Mouse (Mus musculus) thymus, postnatal 36 days (tissue): Measurements from ENCODE around the gene Dvl2.

Experiments used
- DNase-seq, 2 experiments: peaks; one replicate each; pipeline ENCODE4 v3.0.0; 2022; ENCODE audit warnings: mixed read lengths in 2 of 2

The Dvl2 gene

GRCm38 (mm10) chr11:70029130-70029801 is 28.9 kb downstream of the Dvl2 start:
- DNase-seq, result peak; percentile 60 to 77

DNA sequence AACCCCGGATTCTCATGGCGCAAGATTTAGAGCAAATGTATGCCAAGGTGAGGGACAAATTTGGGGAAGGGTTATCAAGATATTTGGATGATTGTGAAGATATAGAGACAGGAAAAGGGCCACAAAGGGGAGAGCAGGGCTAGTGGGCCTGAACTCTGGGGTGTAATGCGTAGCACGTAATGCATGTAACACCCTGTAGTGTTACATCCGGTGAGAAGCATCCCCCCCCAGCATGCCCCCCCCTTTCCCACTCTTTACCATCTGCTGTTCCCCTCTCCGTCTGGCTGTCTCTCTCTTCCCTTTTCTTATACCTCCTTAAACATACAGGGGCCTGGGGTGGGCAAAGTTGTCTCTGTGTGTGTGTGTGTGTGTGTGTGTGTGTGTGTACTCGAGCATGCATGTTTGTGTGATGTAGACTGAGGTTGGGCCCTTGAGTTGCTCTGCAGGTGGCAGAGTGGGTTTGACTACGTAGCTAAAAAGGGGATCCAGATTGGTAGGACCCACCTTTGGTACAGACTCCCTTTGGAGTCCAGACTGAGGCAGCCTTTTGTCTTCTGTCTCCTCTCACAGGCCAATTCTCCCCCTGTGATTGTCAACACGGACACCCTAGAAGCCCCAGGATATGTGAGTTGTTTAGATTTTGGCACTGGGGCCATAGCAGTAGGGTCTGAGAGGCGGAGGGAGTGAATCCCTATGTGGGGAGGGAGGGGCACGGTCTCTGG is 29.6 kb downstream of the Dvl2 start:
- no peak for DNase-seq

- DNase-seq, result no peak
Observed at GRCm38 (mm10) chr11:70030651-70031320, 30.4 kb downstream of the Dvl2 start.

GRCm38 (mm10) chr11:70031321-70031670 is 30.9 kb downstream of the Dvl2 start:
- no peak for DNase-seq

DNA sequence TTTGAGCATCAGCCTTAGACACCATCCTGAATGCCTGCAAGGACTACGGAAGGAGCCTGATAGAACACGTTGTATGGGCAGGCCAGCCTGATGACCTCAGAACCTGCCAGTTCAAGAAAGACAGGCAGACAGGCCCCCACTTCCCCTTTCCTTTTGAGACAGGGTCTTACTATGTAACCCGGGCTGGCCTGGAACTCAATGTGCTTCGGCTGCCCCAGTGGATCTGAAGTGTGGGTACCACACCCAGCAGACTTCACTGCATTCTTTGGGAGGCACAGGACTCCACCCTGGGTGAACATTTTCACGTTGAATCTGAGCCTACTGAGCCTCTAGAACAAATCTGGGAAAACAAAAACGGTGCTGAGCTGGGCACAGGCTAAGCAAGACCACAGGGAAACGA is 37.8 kb downstream of the Dvl2 start:
- no peak for DNase-seq

GRCm38 (mm10) chr11:70039631-70040030 is 39.2 kb downstream of the Dvl2 start:
- DNase-seq, result no peak

- DNase-seq, result no peak
Observed at GRCm38 (mm10) chr11:70040184-70040583, 39.8 kb downstream of the Dvl2 start.

DNA sequence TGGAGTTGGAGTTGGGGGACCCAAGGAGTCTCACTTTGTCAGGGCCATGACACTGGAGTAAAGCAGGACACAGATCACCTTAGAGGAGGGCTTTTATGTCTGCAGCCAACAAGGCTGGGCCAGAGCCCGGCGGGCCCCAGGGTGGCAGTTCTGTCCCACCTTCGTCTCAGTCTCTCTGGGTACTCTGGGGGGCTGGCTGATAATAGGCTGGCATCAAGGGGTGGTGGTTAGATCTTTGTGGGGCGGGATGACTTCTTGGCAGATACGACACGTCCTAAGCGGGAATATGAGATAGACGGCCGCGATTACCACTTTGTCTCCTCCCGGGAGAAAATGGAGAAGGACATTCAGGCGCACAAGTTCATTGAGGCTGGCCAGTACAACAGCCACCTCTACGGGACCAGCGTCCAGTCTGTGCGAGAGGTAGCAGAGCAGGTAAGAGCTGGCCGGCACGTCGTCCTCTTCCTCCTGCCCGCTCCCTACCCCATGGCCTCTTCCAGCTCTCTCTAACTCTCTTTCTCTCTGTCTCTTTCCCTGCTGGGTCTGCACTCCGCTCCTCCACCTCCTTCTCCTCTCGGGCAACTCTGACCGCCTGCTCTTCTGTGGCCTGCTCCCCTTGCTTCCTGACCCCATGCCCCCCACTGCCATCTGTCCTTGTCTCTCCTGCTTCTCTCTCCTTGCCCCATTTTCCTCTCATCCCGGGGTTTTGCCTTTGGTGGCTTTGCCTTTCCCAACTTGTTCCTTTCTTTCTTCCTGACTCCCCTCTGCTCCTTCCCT is 42.1 kb downstream of the Dvl2 start:
- no peak for DNase-seq

- DNase-seq, result no peak
Observed at GRCm38 (mm10) chr11:70043665-70044064, 43.3 kb downstream of the Dvl2 start.

- DNase-seq, result no peak
Observed at GRCm38 (mm10) chr11:70045435-70045834, 45.0 kb downstream of the Dvl2 start.

GRCm38 (mm10) chr11:70049366-70049765 is 49.0 kb downstream of the Dvl2 start:
- DNase-seq, result no peak

DNA sequence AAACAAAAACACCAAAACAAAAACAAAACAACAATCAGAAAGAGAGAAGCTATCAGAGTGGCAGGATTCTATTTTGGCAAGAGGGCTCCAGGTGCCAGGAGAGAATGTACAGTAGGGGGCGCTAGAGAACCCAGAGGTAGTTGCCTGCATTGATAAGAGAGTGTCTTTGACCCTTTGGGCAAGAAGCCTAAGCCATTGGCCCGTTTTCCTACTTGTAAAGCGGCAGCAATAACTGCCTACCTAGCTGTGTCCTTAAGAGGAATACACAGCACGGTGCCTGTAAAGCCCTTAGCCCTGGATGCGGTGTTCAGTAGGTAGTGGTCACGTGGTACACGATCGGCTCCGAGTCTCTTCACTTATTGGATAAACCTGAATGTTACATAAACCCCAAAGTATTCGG is 49.4 kb downstream of the Dvl2 start:
- no peak for DNase-seq

DNA sequence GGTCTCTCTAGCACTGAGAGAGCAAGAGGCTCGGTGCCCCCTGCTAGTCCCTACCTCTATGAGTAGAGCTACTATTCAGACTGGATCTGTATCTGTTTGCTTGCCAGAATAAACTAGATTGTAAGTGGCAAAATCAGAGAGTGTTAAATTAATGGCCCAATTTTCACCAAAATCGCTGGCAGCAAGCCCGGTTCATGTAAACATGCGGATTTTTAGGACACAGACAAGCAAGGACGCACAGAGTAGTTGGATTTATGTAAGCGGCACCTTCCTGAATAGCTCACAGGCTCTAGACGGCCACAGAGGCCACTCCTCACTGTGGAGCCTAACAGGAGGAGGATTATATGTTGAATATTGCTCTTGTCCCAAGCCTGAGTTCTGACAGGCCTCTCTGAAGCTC is 52.8 kb downstream of the Dvl2 start:
- no peak for DNase-seq

- no peak for DNase-seq
Observed at GRCm38 (mm10) chr11:70053898-70054570, 53.6 kb downstream of the Dvl2 start, which contains the start of gene Asgr1. Asgr1 (plus strand) TSS chr11:70054085.

GRCm38 (mm10) chr11:70055618-70056214 is 55.3 kb downstream of the Dvl2 start:
- DNase-seq, result peak; percentile 64 to 73

DNA sequence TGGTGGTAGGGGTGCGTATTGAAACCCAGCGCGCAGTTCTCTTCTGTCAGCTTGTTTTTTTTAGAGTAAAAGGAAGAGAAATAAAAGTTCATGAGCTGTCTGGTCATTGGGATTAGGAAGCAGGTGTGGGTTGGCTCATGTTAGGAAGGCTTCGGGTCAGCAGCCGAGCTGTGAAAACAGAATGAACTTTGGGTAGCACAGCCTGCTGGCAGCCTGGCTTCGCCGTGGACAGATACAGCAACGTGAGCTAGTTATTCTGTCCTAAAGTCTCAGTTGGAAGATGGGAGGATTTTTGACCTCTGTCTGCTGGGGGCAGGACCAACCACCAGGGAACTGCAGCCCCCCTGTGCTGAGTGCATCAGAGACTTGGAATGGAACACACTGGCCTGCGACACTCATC is 57.4 kb downstream of the Dvl2 start:
- no peak for DNase-seq

DNA sequence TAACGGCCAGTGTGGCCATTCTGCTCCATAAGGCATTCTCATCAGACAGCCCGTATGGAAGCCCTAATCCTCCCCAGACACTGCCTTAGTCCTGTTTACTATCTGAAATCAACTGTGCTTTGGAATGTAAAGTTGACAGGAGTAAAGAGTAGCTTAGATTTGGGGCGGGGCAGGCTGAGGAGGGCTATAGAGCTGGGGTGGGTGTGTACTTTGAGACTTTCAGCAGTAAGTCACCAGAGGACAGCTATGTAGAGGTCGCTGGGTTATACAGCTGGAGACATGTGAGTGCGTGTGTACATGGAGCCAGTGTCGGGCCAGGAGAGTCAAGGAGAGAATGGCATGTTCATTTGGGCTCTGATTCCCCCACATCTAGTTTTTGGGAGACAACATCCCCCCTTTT is 59.5 kb downstream of the Dvl2 start:
- no peak for DNase-seq
